Mouse (Mus musculus) lung, adult 2 months (tissue): ENCODE data around the gene Tmcc3. TPM values are rescaled to one million over a fixed set of nuclear protein-coding genes. Genes with fewer than 3 reads are reported as not detected.
"Not testable (repeated sequence)": the region's sequence is repeated elsewhere in the genome, so short reads cannot be mapped to it uniquely, and the experiment has no call there.

Source experiments
- DNase-seq: peaks from one replicate; pipeline ENCODE4 v3.0.0; 2022
- H3K4me1 ChIP-seq: fragments of 200-500 bp; 2 replicates; pipeline ENCODE4 v1.6.1; 2011; ENCODE audit warnings: low read length; ENCODE audit not compliant: control insufficient read depth, insufficient read depth
- H3K4me3 ChIP-seq: fragments of 200-500 bp; replicated peaks from 2 replicates; pipeline ENCODE3; 2011; ENCODE audit warnings: low read depth, mild to moderate bottlenecking, control low read depth, low read length; ENCODE audit errors: extremely low read depth
- CTCF ChIP-seq: fragments of 200-500 bp; IDR thresholded peaks from 2 replicates; pipeline ENCODE4 v1.5.1; 2011; ENCODE audit warnings: mild to moderate bottlenecking, low read length, control low read depth; ENCODE audit not compliant: insufficient read depth
- POLR2A ChIP-seq: fragments of 200-500 bp; IDR thresholded peaks from 2 replicates; pipeline ENCODE4 v1.6.1; 2011; ENCODE audit warnings: low read depth, mild to moderate bottlenecking, control low read depth, low read length, borderline replicate concordance; ENCODE audit errors: extremely low read depth
- WGBS: fragments of 180-500 bp; shearing (Covaris S2); methylation state at CpG from one replicate; pipeline ENCODE4 v1.1.7; 2018; 5-methylcytosine and 5-hydroxymethylcytosine counted together
- polyA plus RNA-seq: library from polyadenylated mRNA; depleted of rRNA; stranded (reverse); fragments of >200 nt; gene quantifications from 2 replicates; pipeline ENCODE4 v1.2.3, GENCODE M21; 2012

Gene Tmcc3
- polyA plus RNA-seq, 1 experiment, result 46.8 TPM

DNA sequence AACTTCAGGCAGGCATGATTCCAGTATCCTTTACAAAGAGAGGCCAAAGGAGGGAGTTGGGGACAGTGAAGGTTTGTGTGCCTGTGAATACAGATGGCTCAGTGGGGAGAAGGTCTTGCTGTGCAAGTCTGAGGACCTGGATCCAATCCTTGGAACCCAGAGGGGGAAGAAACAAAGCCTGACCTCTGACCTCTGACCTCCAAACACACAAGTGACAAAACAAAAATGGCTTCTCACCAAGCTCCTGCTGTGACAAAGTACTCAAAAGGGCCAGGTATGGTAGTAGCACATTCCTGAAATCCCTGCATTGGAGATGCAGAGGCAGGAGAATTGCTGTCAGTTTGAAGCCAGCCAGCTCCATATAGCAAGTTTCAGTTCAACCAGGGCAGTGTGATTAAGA, 219.7 kb downstream of the Tmcc3 start:
- Histone ChIP-seq H3K4me1 (peaks cover 8% of the 10 kb centered on the region; the same call in 1 of the 2 replicates), H3K4me3 (no peak overlapping the region)
- no peak for TF ChIP-seq CTCF
- TF ChIP-seq POLR2A, result no peak
- no peak for DNase-seq

DNA sequence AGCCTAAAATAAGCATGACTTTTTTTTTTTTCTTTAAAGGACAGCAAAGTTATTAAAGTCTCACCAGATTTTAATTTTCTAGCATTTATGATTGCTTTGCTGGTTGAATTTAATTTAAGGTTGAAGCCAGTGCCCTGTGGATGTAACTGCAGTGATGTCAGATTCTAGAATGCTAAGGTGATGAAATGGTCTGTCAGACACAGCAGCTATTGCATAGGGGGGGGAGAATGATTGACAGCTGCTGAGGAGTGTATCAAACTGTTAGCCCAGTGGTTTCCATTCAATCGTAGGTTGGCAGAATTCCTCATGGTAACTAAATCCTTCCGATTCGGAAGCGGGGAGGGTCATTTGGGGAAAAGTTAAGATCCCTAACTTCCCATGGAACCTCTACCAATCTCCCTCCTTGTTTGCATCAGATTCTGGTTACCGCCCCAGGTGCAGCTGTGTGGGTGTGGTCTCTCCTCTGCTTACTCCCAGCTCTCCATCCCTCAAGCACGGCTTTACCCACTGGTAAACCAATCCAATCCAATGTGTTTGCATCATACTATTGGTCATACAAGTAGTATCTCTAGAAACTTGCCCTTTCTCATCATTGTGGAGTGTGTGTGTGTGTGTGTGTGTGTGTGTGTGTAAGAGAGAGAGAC, 221.5 kb downstream of the Tmcc3 start:
- DNase-seq, result no peak
- no peak overlapping the region for H3K4me3 ChIP-seq
- peaks cover 8% of the 10 kb centered on the region; the same call in 1 of the 2 replicates for H3K4me1 ChIP-seq
- TF ChIP-seq CTCF (no peak), POLR2A (no peak)
- WGBS, result 63% methylated on average over 6 of the region's 6 CpGs

DNA sequence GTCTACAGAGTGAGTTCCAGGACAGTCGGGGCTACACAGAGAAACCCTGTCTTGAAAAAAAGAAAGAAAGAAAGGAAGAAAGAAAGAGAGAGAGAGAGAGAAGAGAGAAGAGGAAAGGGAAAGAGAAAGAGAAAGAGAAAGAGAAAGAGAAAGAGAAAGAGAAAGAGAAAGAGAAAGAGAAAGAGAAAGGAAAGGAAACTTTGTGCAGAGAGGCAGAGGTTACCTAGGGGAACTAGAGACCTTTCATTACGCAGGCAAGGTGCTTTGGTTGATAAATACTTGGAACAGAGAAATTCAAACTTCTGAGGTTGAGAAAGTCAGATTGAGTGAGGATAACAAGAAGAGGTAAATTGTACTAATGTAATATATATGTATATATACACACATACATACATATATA, 226.9 kb downstream of the Tmcc3 start:
- not testable (repeated sequence) for DNase-seq, H3K4me1 ChIP-seq, H3K4me3 ChIP-seq
- 92% methylated on average over 2 of the region's 2 CpGs for WGBS

- 69% methylated on average over 4 of the region's 4 CpGs for WGBS
- no peak for TF ChIP-seq POLR2A
- no peak for TF ChIP-seq CTCF
These were observed 228.5 kb downstream of the Tmcc3 start for GRCm38 (mm10) chr10:94540241-94540640.

GRCm38 (mm10) chr10:94543956-94544355, 232.2 kb downstream of the Tmcc3 start:
- Histone ChIP-seq H3K4me1 (peaks cover 9% of the 10 kb centered on the region), H3K4me3 (no peak overlapping the region)
- TF ChIP-seq POLR2A (no peak), CTCF (no peak)
- no peak for DNase-seq
- 67% methylated on average over 8 of the region's 8 CpGs for WGBS

More at GRCm38 (mm10) chr10:94540241-94540640, 228.5 kb downstream of the Tmcc3 start:
- DNase-seq, result no peak
- no peak overlapping the region for H3K4me3 ChIP-seq
- H3K4me1 ChIP-seq, result peaks cover 7% of the 10 kb centered on the region

DNA sequence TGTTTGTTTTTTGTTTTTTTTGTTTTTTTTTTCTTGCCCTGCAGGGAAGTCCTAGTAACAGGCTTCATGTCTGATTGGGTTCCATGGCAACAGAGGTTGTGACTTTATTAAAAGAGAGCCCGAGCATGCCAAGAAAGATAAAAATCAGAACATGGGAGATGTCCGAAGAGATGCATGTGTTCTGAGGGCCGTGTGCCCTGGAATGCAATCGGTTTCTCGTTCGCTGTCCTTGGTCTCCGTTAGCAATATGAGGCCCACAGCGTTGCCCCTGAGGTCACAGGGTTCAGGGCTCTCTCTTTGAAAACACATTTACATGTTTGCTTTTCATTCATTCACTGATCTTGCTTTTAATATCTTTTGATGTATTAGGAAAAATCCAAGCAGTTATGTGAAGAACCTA, 233.1 kb downstream of the Tmcc3 start:
- TF ChIP-seq POLR2A (no peak), CTCF (no peak)
- H3K4me3 ChIP-seq, result no peak overlapping the region
- DNase-seq, result no peak
- H3K4me1 ChIP-seq, result peaks cover 15% of the 10 kb centered on the region
- 31% methylated on average over 8 of the region's 8 CpGs for WGBS

- DNase-seq, result peak; percentile 56
- Histone ChIP-seq H3K4me1 (peaks cover 21% of the 10 kb centered on the region), H3K4me3 (peak overlapping the region; percentile 62)
- TF ChIP-seq POLR2A (no peak), CTCF (no peak)
- 3% methylated on average over 21 of the region's 21 CpGs for WGBS
These were observed 233.7 kb downstream of the Tmcc3 start for GRCm38 (mm10) chr10:94545259-94546019.

DNA sequence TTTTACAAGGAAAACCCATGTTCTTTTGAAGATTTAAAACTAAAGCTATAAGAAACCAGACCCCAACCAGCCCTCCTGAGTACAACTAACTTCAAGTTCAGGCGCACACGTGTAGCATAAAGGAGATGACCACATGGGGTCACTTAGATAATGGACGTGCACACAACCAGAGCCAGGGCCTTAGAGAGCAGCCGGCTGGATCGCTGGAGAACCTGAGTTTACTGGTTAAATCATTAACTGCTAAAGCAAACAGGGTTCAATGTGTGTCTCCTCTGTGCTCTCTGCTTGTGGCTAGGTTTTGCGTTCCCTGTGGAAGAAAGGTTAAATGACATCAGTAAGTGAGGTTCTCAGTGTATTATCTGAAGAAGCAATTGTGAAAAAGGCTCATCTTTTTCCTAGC, 234.9 kb downstream of the Tmcc3 start:
- Histone ChIP-seq H3K4me3 (no peak overlapping the region), H3K4me1 (peaks cover 30% of the 10 kb centered on the region)
- WGBS, result 57% methylated on average over 6 of the region's 6 CpGs
- DNase-seq, result no peak
- no peak for TF ChIP-seq CTCF
- no peak for TF ChIP-seq POLR2A

DNA sequence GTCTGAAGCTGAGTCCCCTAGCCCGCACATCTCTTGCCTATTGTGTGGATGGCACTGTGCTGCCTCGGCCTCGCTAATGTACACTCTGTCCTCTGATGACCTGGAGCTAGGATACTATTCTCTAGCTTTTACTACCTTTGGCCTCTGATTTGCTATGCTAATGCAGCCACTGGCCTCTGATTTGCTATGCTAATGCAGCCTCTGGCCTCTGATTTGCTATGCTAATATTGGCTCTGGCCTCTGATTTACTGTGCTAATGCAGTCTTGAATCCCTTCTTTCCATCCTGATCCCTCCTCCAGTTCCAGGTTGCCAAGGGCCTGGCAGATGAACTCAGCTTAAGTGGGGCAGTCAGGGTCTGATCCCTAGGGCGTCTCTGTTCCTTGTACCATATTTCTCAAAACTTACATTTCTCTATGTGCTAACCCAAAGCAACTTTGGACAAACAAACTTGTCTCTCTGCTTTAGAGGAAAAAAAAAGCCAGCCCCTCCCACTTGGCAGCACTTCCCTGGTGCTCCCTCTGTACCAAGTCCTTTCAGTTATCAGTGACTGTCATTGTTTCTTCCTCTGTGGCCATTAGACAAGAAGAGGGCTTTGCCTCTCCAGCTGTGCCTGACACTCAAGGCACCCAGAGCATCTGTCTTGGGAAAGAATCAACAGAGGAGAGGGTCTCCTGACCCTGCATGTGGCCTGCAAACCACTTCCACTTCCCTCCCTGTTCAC, 237.9 kb downstream of the Tmcc3 start:
- Histone ChIP-seq H3K4me3 (no peak overlapping the region), H3K4me1 (peaks cover 40% of the 10 kb centered on the region)
- WGBS, result 50% methylated on average over 4 of the region's 4 CpGs
- DNase-seq, result no peak
- TF ChIP-seq CTCF (no peak), POLR2A (no peak)

DNA sequence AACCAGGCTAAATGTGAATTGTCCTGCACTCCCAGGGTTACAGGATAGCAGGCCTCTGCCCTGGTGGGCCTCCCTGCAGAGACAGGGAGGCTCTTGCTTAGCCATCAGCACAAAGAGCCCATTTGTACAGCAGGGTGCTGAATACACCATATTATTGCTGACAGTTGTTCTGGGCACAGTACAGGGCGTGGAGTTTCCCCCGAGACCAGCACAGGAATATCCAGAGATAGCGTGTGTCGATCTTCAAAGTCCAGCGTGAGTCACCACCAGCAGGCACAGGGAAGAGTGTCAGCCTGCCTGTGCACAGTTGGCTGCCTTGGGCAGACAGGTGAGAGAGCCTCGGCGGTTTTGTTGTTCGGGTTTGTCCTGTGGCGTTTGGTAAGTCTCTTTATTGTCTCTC, 238.9 kb downstream of the Tmcc3 start:
- WGBS, result 37% methylated on average over 9 of the region's 9 CpGs
- peaks cover 35% of the 10 kb centered on the region for H3K4me1 ChIP-seq
- no peak overlapping the region for H3K4me3 ChIP-seq
- DNase-seq, result no peak
- TF ChIP-seq POLR2A (no peak), CTCF (no peak)
